Mouse (Mus musculus): Measurements from ENCODE around the gene Wfikkn2.
A peak's percentile ranks its signal among the peaks of the same experiment; 100 is the strongest.

DNA sequence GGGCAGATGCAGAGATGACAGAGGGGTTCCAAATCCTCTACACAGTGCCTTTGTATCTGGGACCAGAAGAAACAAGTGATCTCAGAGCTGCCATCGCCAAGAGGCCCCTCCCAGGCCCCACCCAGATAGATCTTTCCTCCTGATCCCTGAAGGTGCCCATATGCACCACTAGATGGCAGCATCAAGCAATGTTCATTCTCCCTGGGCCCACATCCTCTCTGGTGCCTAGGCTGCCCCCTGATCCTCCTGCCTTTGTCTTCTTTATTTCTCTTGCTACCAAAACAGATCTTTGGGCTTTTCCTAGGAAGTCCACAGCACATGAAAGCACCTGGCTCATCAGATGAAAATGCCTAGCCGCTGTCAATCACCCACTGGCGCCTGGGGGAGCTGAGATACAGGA, 9.7 kb downstream of the Wfikkn2 start:
- peak; percentile 97 for TF ChIP-seq CTCF (conservative IDR thresholded peaks at IDR 0.05; ENCODE audit: insufficient read depth, insufficient read length, low read depth, low read length)
- no peak for TF ChIP-seq POLR2A (IDR thresholded peaks at IDR 0.05; ENCODE audit: low read depth, low read length)

Measured in kidney, adult 2 months (tissue).